Mouse (Mus musculus) brain, embryonic 14.5 days (tissue): ENCODE results near the gene 2210407C18Rik.

Experiments used
- CTCF ChIP-seq: fragments of 200-500 bp; IDR thresholded peaks from 2 replicates; pipeline ENCODE4 v1.5.1; 2012; ENCODE audit warnings: inconsistent platforms, mild to moderate bottlenecking, moderate library complexity, borderline replicate concordance; ENCODE audit not compliant: insufficient read depth, insufficient read length; ENCODE audit errors: extremely low read depth
- POLR2A ChIP-seq: fragments of 200-500 bp; IDR thresholded peaks from 2 replicates; pipeline ENCODE4 v1.6.1; 2012; ENCODE audit warnings: mild to moderate bottlenecking, inconsistent platforms, borderline replicate concordance; ENCODE audit not compliant: poor library complexity, insufficient read depth, insufficient read length, severe bottlenecking; ENCODE audit errors: extremely low read depth

DNA sequence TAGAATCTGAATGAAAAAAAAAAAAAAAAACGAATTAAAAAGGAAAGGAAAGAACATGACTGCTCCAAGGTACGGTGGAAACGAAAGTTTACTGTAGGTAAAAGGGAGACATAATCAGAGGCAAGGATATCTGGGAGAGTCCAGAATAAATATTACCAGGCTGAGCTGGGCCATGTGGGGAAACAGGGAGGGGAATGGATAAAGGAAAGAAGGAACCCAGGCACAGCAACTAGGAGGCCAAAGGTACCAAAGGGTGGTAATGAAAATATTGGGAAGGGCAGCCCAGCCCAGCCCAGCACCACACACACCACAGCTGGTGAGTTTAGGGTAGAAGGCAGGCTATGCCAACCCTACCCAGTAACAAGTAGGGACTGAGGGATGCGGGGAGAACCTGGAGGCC lies 19.0 kb upstream of the 2210407C18Rik start:
- no peak for TF ChIP-seq POLR2A
- TF ChIP-seq CTCF = no peak
